Mouse (Mus musculus): ENCODE data around the gene C77080. TPM values are rescaled to one million over a fixed set of nuclear protein-coding genes. Genes with fewer than 3 reads are reported as not detected.

The C77080 gene
- polyA plus RNA-seq, 1 experiment from 2014 or later = 4.3 TPM

- H3K4me2 ChIP-seq (ENCODE audit: low read depth) = no peak overlapping the region
- peaks cover 41% of the 10 kb centered on the region for H3K27me3 ChIP-seq (ENCODE audit: control insufficient read depth, insufficient read depth, low read length)
- no peak overlapping the region for H3K4me3 ChIP-seq (ENCODE audit: low read depth, low read length)
- no peak overlapping the region for H3K27ac ChIP-seq (ENCODE audit: low read depth, low read length)
- DNase-seq (ENCODE audit: low spot score) (no peak), ATAC-seq (ENCODE audit: insufficient read depth, low FRiP score, low TSS enrichment) (no peak)
- H3K9ac ChIP-seq (ENCODE audit: low read length) = no peak overlapping the region
- no peaks in the 10 kb centered on the region for H3K36me3 ChIP-seq (ENCODE audit: control insufficient read depth, insufficient read depth, low read length)
- H3K4me1 ChIP-seq (ENCODE audit: control insufficient read depth, insufficient read depth, low read length) = peaks cover 12% of the 10 kb centered on the region
- WGBS = 27% methylated on average over 7 of the region's 7 CpGs
- no peaks in the 10 kb centered on the region for H3K9me3 ChIP-seq (ENCODE audit: control insufficient read depth, low read length)
These were observed 11.9 kb downstream of the C77080 start for GRCm38 (mm10) chr4:129249288-129249687.

- ATAC-seq (ENCODE audit: insufficient read depth, low FRiP score, low TSS enrichment) = no peak
- H3K4me1 ChIP-seq (ENCODE audit: control insufficient read depth, insufficient read depth, low read length) = peaks cover 12% of the 10 kb centered on the region
- WGBS = 0% methylated on average over 41 of the region's 74 CpGs
These were observed 12.9 kb downstream of the C77080 start for GRCm38 (mm10) chr4:129248243-129248767.

GRCm38 (mm10) chr4:129247381-129248242, 13.6 kb downstream of the C77080 start:
- peak overlapping the region; percentile 97 for H3K4me2 ChIP-seq (ENCODE audit: low read depth)
- no peaks in the 10 kb centered on the region for H3K9me3 ChIP-seq (ENCODE audit: control insufficient read depth, low read length)
- ATAC-seq (ENCODE audit: insufficient read depth, low FRiP score, low TSS enrichment) = no peak
- no peak for DNase-seq (ENCODE audit: low spot score)
- no peaks in the 10 kb centered on the region for H3K36me3 ChIP-seq (ENCODE audit: control insufficient read depth, insufficient read depth, low read length)
- no peak overlapping the region for H3K27ac ChIP-seq (ENCODE audit: low read depth, low read length)
- 9% methylated on average over 24 of the region's 24 CpGs for WGBS
- H3K4me1 ChIP-seq (ENCODE audit: control insufficient read depth, insufficient read depth, low read length) = peaks cover 13% of the 10 kb centered on the region
- peak overlapping the region; percentile 65 for H3K4me3 ChIP-seq (ENCODE audit: low read depth, low read length)
- H3K27me3 ChIP-seq (ENCODE audit: control insufficient read depth, insufficient read depth, low read length) = peaks cover 41% of the 10 kb centered on the region
- H3K9ac ChIP-seq (ENCODE audit: low read length) = peak overlapping the region; percentile 63

More at GRCm38 (mm10) chr4:129248243-129248767, 12.9 kb downstream of the C77080 start:
- no peak overlapping the region for H3K27ac ChIP-seq (ENCODE audit: low read depth, low read length)
- no peaks in the 10 kb centered on the region for H3K9me3 ChIP-seq (ENCODE audit: control insufficient read depth, low read length)
- peak overlapping the region; percentile 63 for H3K9ac ChIP-seq (ENCODE audit: low read length)
- H3K27me3 ChIP-seq (ENCODE audit: control insufficient read depth, insufficient read depth, low read length) = peaks cover 41% of the 10 kb centered on the region
- H3K4me3 ChIP-seq (ENCODE audit: low read depth, low read length) = peak overlapping the region; percentile 65
- no peaks in the 10 kb centered on the region for H3K36me3 ChIP-seq (ENCODE audit: control insufficient read depth, insufficient read depth, low read length)
- peak overlapping the region; percentile 97 for H3K4me2 ChIP-seq (ENCODE audit: low read depth)
- no peak for DNase-seq (ENCODE audit: low spot score)

- peaks cover 41% of the 10 kb centered on the region for H3K27me3 ChIP-seq (ENCODE audit: control insufficient read depth, insufficient read depth, low read length)
- DNase-seq (ENCODE audit: low spot score) = no peak
- no peak overlapping the region for H3K4me3 ChIP-seq (ENCODE audit: low read depth, low read length)
- H3K27ac ChIP-seq (ENCODE audit: low read depth, low read length) = no peak overlapping the region
- H3K4me1 ChIP-seq (ENCODE audit: control insufficient read depth, insufficient read depth, low read length) = peaks cover 15% of the 10 kb centered on the region
- no peak for ATAC-seq (ENCODE audit: insufficient read depth, low FRiP score, low TSS enrichment)
- 45% methylated on average over 15 of the region's 15 CpGs for WGBS
- no peak overlapping the region for H3K9ac ChIP-seq (ENCODE audit: low read length)
- H3K9me3 ChIP-seq (ENCODE audit: control insufficient read depth, low read length) = no peaks in the 10 kb centered on the region
- no peaks in the 10 kb centered on the region for H3K36me3 ChIP-seq (ENCODE audit: control insufficient read depth, insufficient read depth, low read length)
- no peak overlapping the region for H3K4me2 ChIP-seq (ENCODE audit: low read depth)
These were observed 14.6 kb downstream of the C77080 start for GRCm38 (mm10) chr4:129246360-129247301.

- Histone ChIP-seq H3K9me3 (ENCODE audit: control insufficient read depth, low read length) (no peaks in the 10 kb centered on the region), H3K36me3 (ENCODE audit: control insufficient read depth, insufficient read depth, low read length) (no peaks in the 10 kb centered on the region), H3K4me3 (ENCODE audit: low read depth, low read length) (no peak overlapping the region), H3K9ac (ENCODE audit: low read length) (no peak overlapping the region), H3K4me1 (ENCODE audit: control insufficient read depth, insufficient read depth, low read length) (peaks cover 6% of the 10 kb centered on the region), H3K27me3 (ENCODE audit: control insufficient read depth, insufficient read depth, low read length) (peaks cover 34% of the 10 kb centered on the region), H3K4me2 (ENCODE audit: low read depth) (no peak overlapping the region), H3K27ac (ENCODE audit: low read depth, low read length) (no peak overlapping the region)
- DNase-seq (ENCODE audit: low spot score) (no peak), ATAC-seq (ENCODE audit: insufficient read depth, low FRiP score, low TSS enrichment) (no peak)
- 77% methylated on average over 4 of the region's 4 CpGs for WGBS
These were observed 16.4 kb downstream of the C77080 start for GRCm38 (mm10) chr4:129244802-129245201.

- ATAC-seq (ENCODE audit: insufficient read depth, low FRiP score, low TSS enrichment) (no peak), DNase-seq (ENCODE audit: low spot score) (no peak)
- WGBS = 23% methylated on average over 4 of the region's 4 CpGs
- peaks cover 10% of the 10 kb centered on the region for H3K4me1 ChIP-seq (ENCODE audit: control insufficient read depth, insufficient read depth, low read length)
- no peaks in the 10 kb centered on the region for H3K36me3 ChIP-seq (ENCODE audit: control insufficient read depth, insufficient read depth, low read length)
- H3K9ac ChIP-seq (ENCODE audit: low read length) = no peak overlapping the region
- no peak overlapping the region for H3K4me2 ChIP-seq (ENCODE audit: low read depth)
- H3K9me3 ChIP-seq (ENCODE audit: control insufficient read depth, low read length) = no peaks in the 10 kb centered on the region
- H3K27me3 ChIP-seq (ENCODE audit: control insufficient read depth, insufficient read depth, low read length) = peaks cover 17% of the 10 kb centered on the region
- H3K4me3 ChIP-seq (ENCODE audit: low read depth, low read length) = no peak overlapping the region
- no peak overlapping the region for H3K27ac ChIP-seq (ENCODE audit: low read depth, low read length)
These were observed 18.4 kb downstream of the C77080 start for GRCm38 (mm10) chr4:129242761-129243160.

- WGBS = 33% methylated on average over 4 of the region's 4 CpGs
- Histone ChIP-seq H3K36me3 (ENCODE audit: control insufficient read depth, insufficient read depth, low read length) (no peaks in the 10 kb centered on the region), H3K9ac (ENCODE audit: low read length) (no peak overlapping the region), H3K4me2 (ENCODE audit: low read depth) (no peak overlapping the region), H3K4me1 (ENCODE audit: control insufficient read depth, insufficient read depth, low read length) (peaks cover 10% of the 10 kb centered on the region; the same call in 1 of the 2 replicates), H3K4me3 (ENCODE audit: low read depth, low read length) (no peak overlapping the region), H3K27ac (ENCODE audit: low read depth, low read length) (no peak overlapping the region), H3K9me3 (ENCODE audit: control insufficient read depth, low read length) (no peaks in the 10 kb centered on the region), H3K27me3 (ENCODE audit: control insufficient read depth, insufficient read depth, low read length) (peaks cover 12% of the 10 kb centered on the region)
- no peak for ATAC-seq (ENCODE audit: insufficient read depth, low FRiP score, low TSS enrichment)
- no peak for DNase-seq (ENCODE audit: low spot score)
These were observed 18.9 kb downstream of the C77080 start for GRCm38 (mm10) chr4:129242327-129242726.

GRCm38 (mm10) chr4:129241898-129242297, 19.3 kb downstream of the C77080 start:
- Histone ChIP-seq H3K9ac (ENCODE audit: low read length) (no peak overlapping the region), H3K4me2 (ENCODE audit: low read depth) (no peak overlapping the region), H3K36me3 (ENCODE audit: control insufficient read depth, insufficient read depth, low read length) (no peaks in the 10 kb centered on the region)

More at GRCm38 (mm10) chr4:129241898-129242297, 19.3 kb downstream of the C77080 start:
- no peak overlapping the region for H3K27ac ChIP-seq (ENCODE audit: low read depth, low read length)
- DNase-seq (ENCODE audit: low spot score) (no peak), ATAC-seq (ENCODE audit: insufficient read depth, low FRiP score, low TSS enrichment) (no peak)
- peaks cover 9% of the 10 kb centered on the region for H3K27me3 ChIP-seq (ENCODE audit: control insufficient read depth, insufficient read depth, low read length)
- H3K4me1 ChIP-seq (ENCODE audit: control insufficient read depth, insufficient read depth, low read length) = peaks cover 10% of the 10 kb centered on the region; the same call in 1 of the 2 replicates
- no peak overlapping the region for H3K4me3 ChIP-seq (ENCODE audit: low read depth, low read length)
- 35% methylated on average over 6 of the region's 7 CpGs for WGBS
- H3K9me3 ChIP-seq (ENCODE audit: control insufficient read depth, low read length) = no peaks in the 10 kb centered on the region

Measured in neural tube, embryonic 11.5 days (tissue).